ENCODE assay signal across 17 mouse cellular contexts in the genomic region with DNA sequence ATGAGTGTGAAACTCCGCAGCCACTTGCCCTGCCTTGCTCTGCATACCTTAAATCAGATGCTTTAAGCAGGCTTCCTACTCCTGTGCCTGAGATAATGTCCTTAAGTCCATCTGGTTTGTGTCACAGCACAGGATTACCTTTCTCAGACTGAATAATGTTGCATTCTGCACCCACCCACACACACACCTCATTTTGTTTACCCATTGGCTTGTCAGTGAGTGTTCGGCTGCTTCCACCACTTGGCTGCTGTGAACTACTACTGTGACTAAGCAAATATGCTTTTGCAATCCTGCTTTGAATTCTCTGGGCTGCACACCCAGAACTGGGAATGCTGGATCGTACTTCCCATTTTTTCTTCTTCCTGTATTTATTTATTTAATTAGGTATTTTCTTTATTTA.
DNase-seq lines count a peak whose midpoint lies in the region; ATAC-seq and TF ChIP-seq lines count a peak whose summit lies in the region.
"Had no signal": no experiment of that assay in that cellular context is flagged by ENCODE, and none has a peak within 500 bp of the region (broad histone marks: within the 10 kb centered on the region; RNA-seq: fewer than 3 reads in every experiment).

No protein-coding gene starts in this region.

- DNase-seq in layer of hippocampus, adult 2 months (ENCODE audit: low spot score in 2 of 2): peak; percentile 25 to 40
- DNase-seq in layer of hippocampus, adult 9-10 months (ENCODE audit: low spot score): no peak
- peak; percentile 5 for DNase-seq in 3T3-L1 (ENCODE audit: low read depth, low spot score)
- peak; percentile 39 for DNase-seq in NIH3T3 (ENCODE audit: low read depth)
- no peak for DNase-seq in testis, postnatal 10 days (ENCODE audit: low spot score)
- DNase-seq: kidney, adult 8-10 months; liver, embryonic 13.5 days had no signal

- no peak for TF ChIP-seq CTCF in layer of hippocampus, adult 2 months (conservative IDR thresholded peaks at IDR 0.05)

- no peaks in the 10 kb centered on the region for H3K27me3 ChIP-seq in lung, embryonic 16.5 days (ENCODE audit: control insufficient read depth, insufficient read depth, low read depth, low read length)
- H3K27me3 ChIP-seq: embryonic facial prominence, embryonic 15.5 days; heart, embryonic 12.5 days; hindbrain, embryonic 12.5 days; liver, embryonic 13.5 days; midbrain, embryonic 12.5 days; neural tube, embryonic 12.5 days; stomach, embryonic 15.5 days had no signal

- no peak overlapping the region for H3K4me3 ChIP-seq in layer of hippocampus, adult 2 months
- H3K4me3 ChIP-seq in lung, embryonic 16.5 days (ENCODE audit: low read length): no peak overlapping the region
- H3K4me3 ChIP-seq: embryonic facial prominence, embryonic 15.5 days; heart, embryonic 12.5 days; hindbrain, embryonic 12.5 days; left cerebral cortex, adult 2 months; liver, embryonic 13.5 days; midbrain, embryonic 12.5 days; neural tube, embryonic 12.5 days; stomach, embryonic 15.5 days had no signal

- H3K27ac ChIP-seq in layer of hippocampus, adult 2 months: 0 out of 2 replicates have a peak overlapping the region, but pooled peaks have one; percentile 23
- H3K27ac ChIP-seq in lung, embryonic 16.5 days (ENCODE audit: low read length): no peak overlapping the region
- H3K27ac ChIP-seq: embryonic facial prominence, embryonic 15.5 days; hindbrain, embryonic 12.5 days; left cerebral cortex, adult 2 months; liver, embryonic 13.5 days; midbrain, embryonic 12.5 days; neural tube, embryonic 12.5 days; stomach, embryonic 15.5 days had no signal

- H3K4me2 ChIP-seq in lung, embryonic 16.5 days (ENCODE audit: low read depth, low read length): no peak overlapping the region
- H3K4me2 ChIP-seq: embryonic facial prominence, embryonic 15.5 days; heart, embryonic 12.5 days; hindbrain, embryonic 12.5 days; liver, embryonic 13.5 days; midbrain, embryonic 12.5 days; neural tube, embryonic 12.5 days; stomach, embryonic 15.5 days had no signal

- no peaks in the 10 kb centered on the region; the same call in 1 of the 2 replicates for H3K4me1 ChIP-seq in lung, embryonic 16.5 days (replicated peaks; ENCODE audit: control insufficient read depth, insufficient read depth, low read length)
- H3K4me1 ChIP-seq: embryonic facial prominence, embryonic 15.5 days; heart, embryonic 12.5 days; hindbrain, embryonic 12.5 days; liver, embryonic 13.5 days; midbrain, embryonic 12.5 days; neural tube, embryonic 12.5 days; stomach, embryonic 15.5 days had no signal

- 37% methylated on average over 3 of the region's 3 CpGs for WGBS in lung, embryonic 16.5 days

- H3K9me3 ChIP-seq in lung, embryonic 16.5 days (ENCODE audit: control insufficient read depth, low read length): no peaks in the 10 kb centered on the region
- H3K9me3 ChIP-seq: embryonic facial prominence, embryonic 15.5 days; heart, embryonic 12.5 days; hindbrain, embryonic 12.5 days; liver, embryonic 13.5 days; midbrain, embryonic 12.5 days; neural tube, embryonic 12.5 days; stomach, embryonic 15.5 days had no signal

- H3K36me3 ChIP-seq in lung, embryonic 16.5 days (ENCODE audit: control insufficient read depth, insufficient read depth, low read length): no peaks in the 10 kb centered on the region
- H3K36me3 ChIP-seq: embryonic facial prominence, embryonic 15.5 days; heart, embryonic 12.5 days; hindbrain, embryonic 12.5 days; liver, embryonic 13.5 days; midbrain, embryonic 12.5 days; neural tube, embryonic 12.5 days; stomach, embryonic 15.5 days had no signal

- no peak overlapping the region for H3K9ac ChIP-seq in lung, embryonic 16.5 days (ENCODE audit: low read length)
- H3K9ac ChIP-seq: embryonic facial prominence, embryonic 15.5 days; heart, embryonic 12.5 days; hindbrain, embryonic 12.5 days; liver, embryonic 13.5 days; midbrain, embryonic 12.5 days; neural tube, embryonic 12.5 days; stomach, embryonic 15.5 days had no signal

- ATAC-seq in lung, embryonic 16.5 days (ENCODE audit: low read depth): peak; percentile 56; the same call in 1 of the 2 replicates
- ATAC-seq in monocyte, adult 5-6 weeks (replicated peaks; ENCODE audit: insufficient number of reproducible peaks, low FRiP score, low TSS enrichment, poor library complexity, severe bottlenecking): no peak
- ATAC-seq: forebrain, embryonic 16.5 days had no signal

Comparison
In these comparisons a context has a peak if more than half of its experiments do, and no peak if none do; other contexts are left out.
1. DNase-seq: peak in layer of hippocampus, adult 2 months (2 of 2), 3T3-L1 (single experiment) and NIH3T3 (single experiment); none in layer of hippocampus, adult 9-10 months (single experiment) and testis, postnatal 10 days (single experiment).